Mouse (Mus musculus): ENCODE measurements at regions not wholly inside any gene's neighbourhood (a gene's known extent, or its start where the extent isn't known, plus 50 kb on each side); places are given as distances from the start of the nearest gene placed in this dataset.

DNA sequence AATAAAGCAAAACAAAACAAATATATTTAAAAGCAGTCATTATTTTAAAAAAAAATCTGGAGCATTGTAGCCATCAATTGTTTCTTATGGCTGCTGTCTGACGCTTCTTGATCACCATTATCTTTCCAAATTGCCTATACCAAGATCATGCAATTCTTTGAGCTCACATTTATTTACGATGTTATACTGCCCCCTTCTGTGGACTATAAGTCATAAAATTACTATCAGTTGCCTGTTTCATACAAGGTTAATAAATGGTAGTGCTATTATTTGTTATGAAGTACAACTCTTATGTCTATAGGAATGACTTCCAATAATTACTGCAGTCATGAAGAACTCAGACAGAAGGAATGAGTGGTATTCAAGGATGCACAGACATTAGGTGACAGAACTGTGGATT lies 57.3 kb upstream of the Eda2r start:
- no peak for DNase-seq

DNA sequence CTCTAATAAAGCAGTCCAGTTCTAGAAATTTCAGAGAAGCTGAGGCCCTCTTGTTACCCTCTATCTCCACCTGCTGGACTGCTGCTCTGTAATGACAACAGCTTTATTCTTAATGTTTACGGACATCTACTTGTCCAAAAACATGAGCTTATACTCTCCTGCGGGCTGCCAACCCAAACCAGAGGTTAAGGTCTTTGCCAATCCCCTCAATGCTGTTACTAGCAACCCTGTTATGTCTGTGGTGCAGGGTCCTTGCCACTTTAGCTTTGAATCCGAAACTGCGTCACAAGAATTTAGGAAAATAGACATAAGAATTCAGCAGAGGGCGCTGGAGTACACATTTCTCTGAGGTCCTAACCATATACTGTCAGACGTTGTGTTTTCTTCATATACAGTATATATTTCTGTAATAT lies 54.4 kb upstream of the Eda2r start:
- DNase-seq: peak; percentile 23

All from right cerebral cortex, postnatal 14 days (tissue).